Mouse (Mus musculus): ENCODE data around the gene Gstm2. TPM values are rescaled to one million over a fixed set of nuclear protein-coding genes. Genes with fewer than 3 reads are reported as not detected.
"Not testable (repeated sequence)": the region's sequence is repeated elsewhere in the genome, so short reads cannot be mapped to it uniquely, and the experiment has no call there.

The Gstm2 gene
- total and polyA plus RNA-seq, 2 experiments from 2014 or later, result 6.1 to 20.0 TPM

- Histone ChIP-seq H3K9me3 (ENCODE audit: low read length) (no peaks in the 10 kb centered on the region), H3K9ac (replicated peaks; ENCODE audit: low read length) (no peak overlapping the region), H3K36me3 (ENCODE audit: insufficient read depth, low read length) (no peaks in the 10 kb centered on the region), H3K4me3 (ENCODE audit: low read length) (no peak overlapping the region), H3K4me1 (ENCODE audit: insufficient read depth, low read length) (peaks cover 3% of the 10 kb centered on the region; the same call in 1 of the 2 replicates), H3K27ac (no peak overlapping the region), H3K27me3 (ENCODE audit: insufficient read depth, low read length) (no peaks in the 10 kb centered on the region), H3K4me2 (ENCODE audit: low read depth, low read length) (no peak overlapping the region)
- no peak for DNase-seq (ENCODE audit: low spot score)
- no peak for ATAC-seq
- no peak for TF ChIP-seq CTCF (IDR thresholded peaks at IDR 0.05; ENCODE audit: low read depth)
- 88% methylated on average over 11 of the region's 11 CpGs for WGBS
These were observed 35.7 kb downstream of the Gstm2 start for GRCm38 (mm10) chr3:107950531-107950930.

GRCm38 (mm10) chr3:107949461-107949860, 36.8 kb downstream of the Gstm2 start:
- WGBS, result 76% methylated on average over 1 of the region's 1 CpGs
- not testable (repeated sequence) for H3K36me3 ChIP-seq (ENCODE audit: insufficient read depth, low read length); DNase-seq (ENCODE audit: low spot score); H3K9me3 ChIP-seq (ENCODE audit: low read length); H3K4me1 ChIP-seq (ENCODE audit: insufficient read depth, low read length); H3K4me2 ChIP-seq (ENCODE audit: low read depth, low read length); H3K27me3 ChIP-seq (ENCODE audit: insufficient read depth, low read length); H3K9ac ChIP-seq (replicated peaks; ENCODE audit: low read length); H3K4me3 ChIP-seq (ENCODE audit: low read length); ATAC-seq; H3K27ac ChIP-seq

- 63% methylated on average over 4 of the region's 4 CpGs for WGBS
These were observed 40.5 kb downstream of the Gstm2 start for GRCm38 (mm10) chr3:107945729-107946128.

GRCm38 (mm10) chr3:107943239-107943990, 42.8 kb downstream of the Gstm2 start, which contains the start of gene Gstm6:
TSS of gene Gstm6 (minus strand) at chr3:107943749.
- peak within 1 kb of the TSS; percentile 26; the same call in 1 of the 2 replicates for H3K27ac ChIP-seq
- H3K9ac ChIP-seq (replicated peaks; ENCODE audit: low read length), result no peak within 1 kb of the TSS
- no peaks in the 10 kb centered on the region for H3K36me3 ChIP-seq (ENCODE audit: insufficient read depth, low read length)

More at GRCm38 (mm10) chr3:107945729-107946128, 40.5 kb downstream of the Gstm2 start:
- no peak overlapping the region for H3K4me2 ChIP-seq (ENCODE audit: low read depth, low read length)
- H3K36me3 ChIP-seq (ENCODE audit: insufficient read depth, low read length), result no peaks in the 10 kb centered on the region
- no peak for TF ChIP-seq CTCF (IDR thresholded peaks at IDR 0.05; ENCODE audit: low read depth)
- no peaks in the 10 kb centered on the region for H3K27me3 ChIP-seq (ENCODE audit: insufficient read depth, low read length)
- no peak for DNase-seq (ENCODE audit: low spot score)
- no peak overlapping the region for H3K9ac ChIP-seq (replicated peaks; ENCODE audit: low read length)
- no peak overlapping the region for H3K27ac ChIP-seq
- peaks cover 3% of the 10 kb centered on the region for H3K4me1 ChIP-seq (ENCODE audit: insufficient read depth, low read length)
- no peaks in the 10 kb centered on the region for H3K9me3 ChIP-seq (ENCODE audit: low read length)
- ATAC-seq, result no peak
- no peak overlapping the region for H3K4me3 ChIP-seq (ENCODE audit: low read length)

GRCm38 (mm10) chr3:107941261-107941660, 45.0 kb downstream of the Gstm2 start:
- Histone ChIP-seq H3K4me2 (ENCODE audit: low read depth, low read length) (no peak overlapping the region), H3K4me3 (ENCODE audit: low read length) (no peak overlapping the region), H3K9me3 (ENCODE audit: low read length) (no peaks in the 10 kb centered on the region), H3K9ac (replicated peaks; ENCODE audit: low read length) (no peak overlapping the region), H3K27ac (no peak overlapping the region), H3K27me3 (ENCODE audit: insufficient read depth, low read length) (no peaks in the 10 kb centered on the region), H3K36me3 (ENCODE audit: insufficient read depth, low read length) (no peaks in the 10 kb centered on the region), H3K4me1 (ENCODE audit: insufficient read depth, low read length) (peaks cover 8% of the 10 kb centered on the region)
- no peak for TF ChIP-seq CTCF (IDR thresholded peaks at IDR 0.05; ENCODE audit: low read depth)
- 43% methylated on average over 4 of the region's 4 CpGs for WGBS
- ATAC-seq (no peak), DNase-seq (ENCODE audit: low spot score) (peak; percentile 58)

More at GRCm38 (mm10) chr3:107943239-107943990, 42.8 kb downstream of the Gstm2 start, which contains the start of gene Gstm6:
- peak within 1 kb of the TSS; percentile 42 for H3K4me2 ChIP-seq (ENCODE audit: low read depth, low read length)
- H3K9me3 ChIP-seq (ENCODE audit: low read length), result no peaks in the 10 kb centered on the region
- 26% methylated on average over 20 of the region's 20 CpGs for WGBS
- peak; percentile 84 for ATAC-seq
- no peak within 1 kb of the TSS for H3K4me3 ChIP-seq (ENCODE audit: low read length)
- TF ChIP-seq CTCF (IDR thresholded peaks at IDR 0.05; ENCODE audit: low read depth), result peak; percentile 75
- peaks cover 8% of the 10 kb centered on the region for H3K4me1 ChIP-seq (ENCODE audit: insufficient read depth, low read length)
- H3K27me3 ChIP-seq (ENCODE audit: insufficient read depth, low read length), result no peaks in the 10 kb centered on the region
- peak; percentile 82 for DNase-seq (ENCODE audit: low spot score)

DNA sequence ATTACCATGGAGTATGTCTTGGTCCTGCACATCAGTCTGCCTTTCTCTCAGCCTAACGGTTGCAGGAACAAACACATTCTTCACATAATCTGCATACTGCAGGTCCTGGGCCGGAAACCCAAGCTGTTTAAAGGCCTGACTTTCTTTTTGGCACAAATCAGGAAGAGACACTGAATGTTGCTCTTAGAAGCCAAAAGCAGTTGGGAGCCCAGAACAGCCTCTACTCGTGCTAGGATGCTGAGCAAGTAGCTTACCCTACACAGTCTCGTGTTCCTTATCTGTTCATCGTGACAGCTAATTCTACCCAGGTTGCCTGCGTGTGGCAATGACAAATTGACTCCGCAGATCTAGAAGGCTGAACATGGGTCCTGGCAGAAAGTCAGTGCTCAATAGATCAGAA, 45.7 kb downstream of the Gstm2 start:
- no peak overlapping the region for H3K27ac ChIP-seq

GRCm38 (mm10) chr3:107939830-107940229, 46.4 kb downstream of the Gstm2 start:
- ATAC-seq (no peak), DNase-seq (ENCODE audit: low spot score) (peak; percentile 23)
- H3K27ac ChIP-seq, result no peak overlapping the region; the same call in 1 of the 2 replicates
- no peak overlapping the region for H3K4me2 ChIP-seq (ENCODE audit: low read depth, low read length)
- H3K36me3 ChIP-seq (ENCODE audit: insufficient read depth, low read length), result no peaks in the 10 kb centered on the region
- peaks cover 8% of the 10 kb centered on the region for H3K4me1 ChIP-seq (ENCODE audit: insufficient read depth, low read length)
- no peak for TF ChIP-seq CTCF (IDR thresholded peaks at IDR 0.05; ENCODE audit: low read depth)
- H3K9ac ChIP-seq (replicated peaks; ENCODE audit: low read length), result no peak overlapping the region
- WGBS, result 42% methylated on average over 4 of the region's 4 CpGs
- no peaks in the 10 kb centered on the region for H3K9me3 ChIP-seq (ENCODE audit: low read length)
- H3K4me3 ChIP-seq (ENCODE audit: low read length), result no peak overlapping the region
- no peaks in the 10 kb centered on the region for H3K27me3 ChIP-seq (ENCODE audit: insufficient read depth, low read length)

More for the DNA sequence above, 45.7 kb downstream of the Gstm2 start:
- ATAC-seq (no peak), DNase-seq (ENCODE audit: low spot score) (no peak)
- 67% methylated on average over 7 of the region's 7 CpGs for WGBS
- Histone ChIP-seq H3K4me1 (ENCODE audit: insufficient read depth, low read length) (peaks cover 8% of the 10 kb centered on the region), H3K9me3 (ENCODE audit: low read length) (no peaks in the 10 kb centered on the region), H3K9ac (replicated peaks; ENCODE audit: low read length) (no peak overlapping the region), H3K27me3 (ENCODE audit: insufficient read depth, low read length) (no peaks in the 10 kb centered on the region), H3K36me3 (ENCODE audit: insufficient read depth, low read length) (no peaks in the 10 kb centered on the region), H3K4me2 (ENCODE audit: low read depth, low read length) (no peak overlapping the region), H3K4me3 (ENCODE audit: low read length) (no peak overlapping the region)
- no peak for TF ChIP-seq CTCF (IDR thresholded peaks at IDR 0.05; ENCODE audit: low read depth)

All from hindbrain, postnatal 0 days (tissue).